Mouse (Mus musculus): ENCODE results near the gene Htr2a. TPM values are rescaled to one million over a fixed set of nuclear protein-coding genes. Genes with fewer than 3 reads are reported as not detected.
A peak's percentile ranks its signal among the peaks of the same experiment; 100 is the strongest.

Htr2a gene
- 0.72 and 0.87 TPM in 2 replicates for polyA plus RNA-seq (2015; fragmentation: Nextera tagmentation; extraction: Ambion mirVana)

DNA sequence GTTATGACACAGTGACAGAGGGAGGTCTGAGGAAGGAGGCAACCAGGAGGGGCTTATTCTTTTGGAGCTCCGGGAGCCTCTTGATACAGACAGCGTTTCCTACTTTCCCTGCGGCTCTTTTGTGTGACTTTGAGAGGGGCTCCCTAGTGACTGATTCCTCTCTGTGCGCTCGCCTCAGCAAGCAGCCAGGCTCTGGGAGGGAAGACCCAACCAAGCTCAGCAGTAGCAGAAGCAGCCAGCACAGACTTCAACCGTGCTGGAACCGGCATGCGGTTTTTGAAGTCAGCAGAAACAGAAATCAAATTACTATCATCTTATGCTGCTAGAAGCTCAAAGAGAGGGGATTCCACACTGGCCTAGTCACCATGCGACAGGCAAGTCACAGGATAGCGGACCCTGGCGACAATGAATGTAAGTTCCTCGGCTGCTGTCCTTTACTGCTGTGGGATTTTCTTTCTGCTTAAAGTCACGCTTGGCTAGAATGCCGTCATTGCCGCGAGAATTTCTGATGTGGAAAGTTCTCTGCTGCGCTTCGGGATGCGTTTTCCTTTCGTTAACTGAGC, at the start of gene Htr2a:
Gene Htr2a, plus strand, starts transcription at position 22 of the 563 bp plus-strand sequence.
- H3K27ac ChIP-seq (replicated peaks) = no peak within 1 kb of the TSS
- 2% methylated on average over 20 of the region's 20 CpGs for WGBS

DNA sequence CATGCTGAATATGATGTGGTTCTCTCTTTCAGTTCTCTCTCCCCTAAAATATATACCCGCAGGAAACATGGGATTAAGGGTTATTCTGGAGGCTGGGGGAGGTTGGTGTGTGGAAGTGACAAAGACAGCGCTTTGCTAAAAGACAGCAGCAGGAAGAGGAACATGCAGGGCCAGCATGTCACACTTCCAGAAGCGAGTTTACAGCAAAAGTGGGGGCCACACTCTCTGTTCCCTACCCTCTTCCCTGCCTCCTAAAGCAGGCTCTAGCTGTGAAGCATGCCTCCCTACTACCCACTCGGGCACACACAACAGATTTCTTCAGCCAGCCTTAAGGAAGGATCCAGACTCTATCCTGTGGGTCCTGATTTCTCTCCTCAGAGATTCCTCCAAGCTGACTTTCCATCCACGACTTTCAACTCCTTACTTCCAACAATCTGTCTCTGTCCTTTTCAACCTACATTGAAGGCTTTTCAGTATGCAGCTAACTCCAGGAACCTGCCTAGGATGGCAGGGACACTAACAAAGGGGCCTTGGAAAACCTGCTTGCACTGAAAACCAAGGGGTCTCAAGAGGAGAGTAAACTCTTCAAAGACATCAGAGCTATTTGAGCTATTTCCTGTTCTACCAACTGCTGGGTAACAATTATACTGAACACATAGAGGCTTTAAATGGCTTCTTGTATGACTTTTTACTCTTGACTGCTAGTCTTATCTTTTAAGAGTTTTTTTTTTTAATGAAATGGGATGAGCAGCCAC, 39.1 kb upstream of the Htr2a start:
- Histone ChIP-seq H3K27ac (replicated peaks) (no peak overlapping the region), H3K4me2 (no peak overlapping the region), H3K36me3 (no peaks in the 10 kb centered on the region), H3K4me3 (no peak overlapping the region), H3K4me1 (no peaks in the 10 kb centered on the region), H3K27me3 (replicated peaks) (no peaks in the 10 kb centered on the region), H3K9me3 (no peaks in the 10 kb centered on the region), H3K9ac (no peak overlapping the region)
- 64% methylated on average over 5 of the region's 5 CpGs for WGBS
- ATAC-seq (ENCODE audit: extremely low read depth, insufficient number of reproducible peaks, low FRiP score, low TSS enrichment) = no peak

More for the DNA sequence above, at the start of gene Htr2a:
- Histone ChIP-seq H3K9me3 (no peaks in the 10 kb centered on the region), H3K27me3 (replicated peaks) (peaks cover 10% of the 10 kb centered on the region), H3K4me2 (peak within 1 kb of the TSS; percentile 89), H3K36me3 (no peaks in the 10 kb centered on the region), H3K4me1 (peaks cover 18% of the 10 kb centered on the region), H3K9ac (peak within 1 kb of the TSS; percentile 77), H3K4me3 (peak within 1 kb of the TSS; percentile 60)
- ATAC-seq (ENCODE audit: extremely low read depth, insufficient number of reproducible peaks, low FRiP score, low TSS enrichment) = no peak

DNA sequence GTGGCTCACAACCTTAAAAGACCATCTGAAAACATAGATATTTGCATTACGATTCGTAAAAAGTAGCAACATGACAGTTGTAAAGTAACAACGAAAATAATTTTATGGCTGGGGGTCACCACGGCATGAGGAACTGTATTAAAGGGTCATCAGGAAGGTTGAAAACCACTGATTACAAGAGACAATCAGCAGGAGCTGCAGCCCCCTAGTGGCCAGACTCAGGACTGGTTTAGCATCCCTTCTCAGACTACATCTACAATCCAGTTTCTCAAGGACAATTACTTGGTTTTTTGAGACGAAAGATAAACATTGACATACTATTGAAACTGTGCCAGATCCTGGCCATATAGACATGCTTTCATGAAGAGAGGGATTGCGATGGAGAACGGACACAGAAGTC, 38.1 kb upstream of the Htr2a start:
- no peak overlapping the region for H3K4me3 ChIP-seq
- H3K4me2 ChIP-seq = no peak overlapping the region
- H3K9me3 ChIP-seq = no peaks in the 10 kb centered on the region
- H3K9ac ChIP-seq = no peak overlapping the region
- H3K27me3 ChIP-seq (replicated peaks) = no peaks in the 10 kb centered on the region
- no peak for ATAC-seq (ENCODE audit: extremely low read depth, insufficient number of reproducible peaks, low FRiP score, low TSS enrichment)
- H3K4me1 ChIP-seq = no peaks in the 10 kb centered on the region
- H3K36me3 ChIP-seq = no peaks in the 10 kb centered on the region
- H3K27ac ChIP-seq (replicated peaks) = no peak overlapping the region
- WGBS = 45% methylated on average over 7 of the region's 7 CpGs

DNA sequence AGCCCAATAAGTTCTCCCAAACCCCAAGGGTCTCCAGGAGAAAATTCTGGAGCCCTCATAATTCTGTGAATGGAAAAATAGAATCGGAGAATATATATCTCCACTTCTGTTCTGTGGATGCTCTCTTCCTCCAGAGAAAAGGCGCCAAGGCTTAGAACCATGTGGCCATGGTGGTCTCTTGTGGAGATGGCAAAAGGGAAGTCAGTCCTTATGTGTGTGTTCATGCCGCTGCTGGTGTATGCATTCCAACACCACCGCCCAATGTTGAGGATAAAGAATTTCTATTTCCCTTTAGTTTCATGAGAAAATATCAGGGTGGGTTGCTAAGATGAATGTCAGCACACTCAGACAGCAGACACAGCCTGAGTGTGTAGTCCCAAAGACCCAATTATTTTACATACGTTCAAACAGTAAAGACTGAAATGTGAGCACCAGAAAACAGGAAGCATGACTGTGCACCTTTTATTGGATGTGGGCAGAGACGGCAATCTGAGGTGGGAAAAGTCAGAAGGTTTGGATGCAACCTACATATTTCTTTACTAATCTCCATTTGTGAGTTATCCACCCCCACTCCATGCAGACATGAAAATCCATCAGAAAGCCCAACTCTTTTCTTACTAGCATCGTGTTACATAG, 37.4 kb upstream of the Htr2a start:
- no peak overlapping the region for H3K27ac ChIP-seq (replicated peaks)
- no peaks in the 10 kb centered on the region for H3K36me3 ChIP-seq
- H3K9me3 ChIP-seq = no peaks in the 10 kb centered on the region
- 79% methylated on average over 7 of the region's 7 CpGs for WGBS
- H3K4me2 ChIP-seq = no peak overlapping the region
- H3K27me3 ChIP-seq (replicated peaks) = no peaks in the 10 kb centered on the region
- ATAC-seq (ENCODE audit: extremely low read depth, insufficient number of reproducible peaks, low FRiP score, low TSS enrichment) = no peak
- no peaks in the 10 kb centered on the region for H3K4me1 ChIP-seq
- no peak overlapping the region for H3K4me3 ChIP-seq
- no peak overlapping the region for H3K9ac ChIP-seq

DNA sequence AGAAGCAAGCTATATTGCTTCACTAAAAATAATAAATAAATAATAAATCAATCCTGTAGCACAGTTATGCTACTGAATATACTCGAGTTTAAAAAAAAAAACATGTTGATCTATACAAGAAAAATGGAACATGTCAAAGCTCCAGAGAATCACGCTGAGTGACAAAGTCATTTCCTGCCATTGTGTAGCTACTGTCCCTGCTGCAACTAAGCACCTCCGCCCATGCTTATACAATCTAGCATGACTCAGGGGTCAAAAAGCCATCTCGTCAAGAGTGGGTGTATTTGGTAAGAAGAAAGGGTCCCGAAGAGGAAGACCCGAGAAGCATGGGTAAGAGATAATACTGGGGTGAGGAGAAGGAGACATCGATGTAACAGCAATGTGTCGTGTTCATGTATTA, 29.3 kb upstream of the Htr2a start:
- no peaks in the 10 kb centered on the region for H3K9me3 ChIP-seq

DNA sequence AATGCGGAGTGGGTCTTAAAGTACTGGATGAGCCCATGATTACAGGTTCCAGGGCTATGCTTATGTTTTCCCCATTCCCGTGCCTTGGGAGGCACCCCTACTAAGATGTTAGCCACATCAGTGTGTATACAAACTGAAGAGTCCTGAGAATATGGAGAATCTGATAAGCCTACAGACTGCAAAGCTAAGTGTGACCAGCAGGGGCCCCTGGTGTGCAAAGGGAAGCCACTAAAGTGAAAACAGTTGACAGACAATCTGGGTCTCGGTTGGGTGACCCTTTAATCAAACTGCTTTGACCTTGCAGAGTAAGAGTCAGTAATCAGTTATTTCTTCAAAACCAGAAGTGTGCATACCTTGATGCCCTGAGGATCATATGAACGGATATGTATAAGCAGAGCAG, 21.8 kb upstream of the Htr2a start:
- no peak overlapping the region for H3K9ac ChIP-seq
- H3K9me3 ChIP-seq = peaks cover 10% of the 10 kb centered on the region; the same call in 1 of the 2 replicates
- 60% methylated on average over 4 of the region's 4 CpGs for WGBS
- no peaks in the 10 kb centered on the region for H3K27me3 ChIP-seq (replicated peaks)
- H3K36me3 ChIP-seq = no peaks in the 10 kb centered on the region
- H3K4me1 ChIP-seq = no peaks in the 10 kb centered on the region
- no peak overlapping the region for H3K4me3 ChIP-seq
- no peak for ATAC-seq (ENCODE audit: extremely low read depth, insufficient number of reproducible peaks, low FRiP score, low TSS enrichment)
- no peak overlapping the region for H3K27ac ChIP-seq (replicated peaks)
- no peak overlapping the region for H3K4me2 ChIP-seq

More for the DNA sequence above, 29.3 kb upstream of the Htr2a start:
- Histone ChIP-seq H3K27ac (replicated peaks) (no peak overlapping the region), H3K4me2 (no peak overlapping the region), H3K9ac (no peak overlapping the region), H3K36me3 (no peaks in the 10 kb centered on the region), H3K4me3 (no peak overlapping the region), H3K27me3 (replicated peaks) (no peaks in the 10 kb centered on the region), H3K4me1 (no peaks in the 10 kb centered on the region)
- 51% methylated on average over 8 of the region's 8 CpGs for WGBS
- ATAC-seq (ENCODE audit: extremely low read depth, insufficient number of reproducible peaks, low FRiP score, low TSS enrichment) = no peak

DNA sequence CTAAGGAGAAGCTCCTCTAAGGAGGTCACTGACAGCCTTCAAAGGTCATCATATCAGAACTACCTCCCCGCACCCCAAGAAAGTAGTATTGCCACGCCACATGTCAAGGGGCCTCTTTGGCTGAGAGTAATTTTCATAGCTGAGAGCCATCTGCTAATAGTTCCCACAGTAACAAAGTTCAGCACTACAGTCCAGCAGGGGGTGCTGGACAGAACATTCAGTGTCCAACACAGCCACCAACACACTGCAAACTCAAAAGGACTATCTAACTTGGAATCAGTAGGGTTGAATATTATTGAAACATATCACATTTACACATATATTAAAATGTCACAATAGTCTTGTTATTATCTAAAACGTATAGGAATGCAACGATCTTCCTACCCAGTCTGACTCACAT, 2.6 kb upstream of the Htr2a start:
- peaks cover 5% of the 10 kb centered on the region; the same call in 1 of the 2 replicates for H3K27me3 ChIP-seq (replicated peaks)
- H3K27ac ChIP-seq (replicated peaks) = no peak overlapping the region
- ATAC-seq (ENCODE audit: extremely low read depth, insufficient number of reproducible peaks, low FRiP score, low TSS enrichment) = no peak
- H3K4me2 ChIP-seq = no peak overlapping the region
- H3K4me3 ChIP-seq = no peak overlapping the region
- WGBS = 62% methylated on average over 4 of the region's 4 CpGs
- H3K9ac ChIP-seq = no peak overlapping the region
- H3K9me3 ChIP-seq = no peaks in the 10 kb centered on the region
- H3K4me1 ChIP-seq = peaks cover 14% of the 10 kb centered on the region
- H3K36me3 ChIP-seq = no peaks in the 10 kb centered on the region

DNA sequence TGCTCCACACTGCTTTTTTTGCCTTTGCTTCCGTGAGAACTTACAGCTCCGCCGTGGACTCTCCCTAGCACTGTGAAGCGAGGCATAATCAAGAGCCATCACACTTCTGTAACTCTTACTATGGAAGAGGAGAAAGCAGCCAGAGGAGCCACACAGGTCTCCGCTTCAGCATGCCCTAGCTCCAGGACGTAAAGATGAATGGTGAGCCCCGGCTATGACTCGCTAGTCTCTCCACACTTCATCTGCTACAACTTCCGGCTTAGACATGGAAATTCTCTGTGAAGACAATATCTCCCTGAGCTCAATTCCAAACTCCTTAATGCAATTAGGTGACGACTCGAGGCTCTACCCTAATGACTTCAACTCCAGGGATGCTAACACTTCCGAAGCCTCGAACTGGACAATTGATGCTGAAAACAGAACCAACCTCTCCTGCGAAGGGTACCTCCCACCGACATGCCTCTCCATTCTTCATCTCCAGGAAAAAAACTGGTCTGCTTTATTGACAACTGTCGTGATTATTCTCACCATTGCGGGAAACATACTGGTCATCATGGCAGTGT, 1.1 kb downstream of the Htr2a start:
- Histone ChIP-seq H3K36me3 (no peaks in the 10 kb centered on the region), H3K4me3 (peak overlapping the region; percentile 60), H3K4me1 (peaks cover 26% of the 10 kb centered on the region), H3K27ac (replicated peaks) (no peak overlapping the region), H3K9me3 (no peaks in the 10 kb centered on the region), H3K9ac (peak overlapping the region; percentile 77), H3K4me2 (peak overlapping the region; percentile 89), H3K27me3 (replicated peaks) (peaks cover 10% of the 10 kb centered on the region)
- WGBS = 26% methylated on average over 17 of the region's 17 CpGs
- no peak for ATAC-seq (ENCODE audit: extremely low read depth, insufficient number of reproducible peaks, low FRiP score, low TSS enrichment)

DNA sequence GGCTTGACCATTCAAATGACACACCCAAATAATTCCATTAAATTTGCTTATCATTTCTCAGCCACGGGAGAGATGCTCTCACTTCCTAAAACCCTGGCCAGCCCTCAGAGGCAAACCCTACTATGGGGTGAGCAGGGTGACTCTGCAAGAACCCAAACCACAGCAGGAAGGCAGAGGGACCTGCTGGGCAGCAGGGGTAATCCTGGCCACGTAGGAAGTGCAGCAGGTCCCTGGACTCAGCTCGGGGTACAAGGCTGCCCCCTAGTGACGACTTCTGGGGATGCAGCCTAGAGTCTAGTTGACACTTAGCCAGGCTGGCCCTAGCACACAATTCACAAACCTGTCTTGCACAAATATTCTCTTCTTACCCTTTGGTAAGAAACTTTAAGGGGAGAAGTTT, 2.7 kb downstream of the Htr2a start:
- 2% methylated on average over 4 of the region's 4 CpGs for WGBS
- ATAC-seq (ENCODE audit: extremely low read depth, insufficient number of reproducible peaks, low FRiP score, low TSS enrichment) = no peak
- peaks cover 10% of the 10 kb centered on the region for H3K27me3 ChIP-seq (replicated peaks)
- H3K36me3 ChIP-seq = no peaks in the 10 kb centered on the region
- no peak overlapping the region for H3K27ac ChIP-seq (replicated peaks)
- peak overlapping the region; percentile 35 for H3K4me3 ChIP-seq
- peak overlapping the region; percentile 25; the same call in 1 of the 2 replicates for H3K9ac ChIP-seq
- H3K9me3 ChIP-seq = no peaks in the 10 kb centered on the region
- H3K4me1 ChIP-seq = peaks cover 33% of the 10 kb centered on the region
- H3K4me2 ChIP-seq = peak overlapping the region; percentile 89

DNA sequence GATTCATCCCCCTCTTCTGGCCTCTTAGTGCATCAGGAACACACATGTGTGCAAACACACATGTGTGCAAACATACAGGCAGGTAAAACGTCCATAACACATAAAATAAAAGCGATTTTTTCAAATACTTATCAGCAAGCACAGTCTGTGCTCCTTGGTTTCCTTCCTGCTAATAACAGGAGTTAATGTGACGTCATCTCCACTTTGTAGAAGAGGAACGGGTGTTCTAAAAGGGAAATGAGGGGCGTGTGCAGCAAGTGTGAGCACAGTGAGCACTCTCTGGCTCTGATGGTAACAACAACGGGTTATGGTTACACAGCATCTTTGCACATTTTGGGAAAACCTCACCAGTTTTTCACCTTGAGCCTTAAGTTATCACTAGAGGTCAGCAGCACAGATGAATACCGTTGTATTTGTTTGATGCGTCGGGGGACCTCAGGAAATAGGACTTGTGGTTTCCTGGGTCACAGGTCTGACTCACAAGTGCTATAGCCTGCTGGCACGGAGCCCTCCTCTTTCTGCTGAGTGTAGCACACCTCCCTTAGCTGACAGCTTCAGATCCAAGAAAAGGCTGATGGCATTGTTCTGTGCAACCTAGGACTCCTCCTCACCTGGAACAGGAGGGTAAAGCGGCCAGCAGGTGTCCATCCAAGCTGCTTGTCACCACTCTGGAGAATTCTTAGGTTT, 5.6 kb downstream of the Htr2a start:
- Histone ChIP-seq H3K9ac (no peak overlapping the region), H3K36me3 (no peaks in the 10 kb centered on the region), H3K27ac (replicated peaks) (no peak overlapping the region), H3K4me2 (peak overlapping the region; percentile 3; the same call in 1 of the 2 replicates), H3K4me3 (no peak overlapping the region), H3K27me3 (replicated peaks) (peaks cover 5% of the 10 kb centered on the region), H3K4me1 (peaks cover 39% of the 10 kb centered on the region), H3K9me3 (no peaks in the 10 kb centered on the region)
- 47% methylated on average over 11 of the region's 11 CpGs for WGBS
- no peak for ATAC-seq (ENCODE audit: extremely low read depth, insufficient number of reproducible peaks, low FRiP score, low TSS enrichment)

DNA sequence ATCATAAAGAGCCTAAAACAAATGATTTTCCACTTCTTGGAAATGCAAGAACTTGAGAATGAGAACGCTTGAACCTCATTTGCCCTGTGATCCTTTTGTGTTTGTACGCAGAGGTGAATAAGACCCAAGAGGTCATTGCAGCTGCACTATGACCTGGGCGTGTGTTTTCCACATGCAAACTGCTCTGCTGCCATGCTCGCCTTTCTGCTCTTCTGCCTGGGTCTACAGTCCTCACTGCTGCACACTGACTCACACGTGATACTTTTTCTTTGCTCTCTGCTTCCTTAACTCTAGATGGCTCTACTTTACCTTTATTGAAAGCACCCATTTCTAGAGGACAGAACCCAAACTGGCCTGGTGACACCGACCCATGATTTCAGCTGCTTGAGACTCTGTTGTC, 9.4 kb downstream of the Htr2a start:
- no peak overlapping the region for H3K27ac ChIP-seq (replicated peaks)
- no peaks in the 10 kb centered on the region for H3K36me3 ChIP-seq
- no peak overlapping the region for H3K4me2 ChIP-seq
- 80% methylated on average over 6 of the region's 6 CpGs for WGBS
- ATAC-seq (ENCODE audit: extremely low read depth, insufficient number of reproducible peaks, low FRiP score, low TSS enrichment) = no peak
- H3K4me1 ChIP-seq = peaks cover 43% of the 10 kb centered on the region
- peaks cover 2% of the 10 kb centered on the region for H3K27me3 ChIP-seq (replicated peaks)
- no peak overlapping the region for H3K4me3 ChIP-seq
- no peak overlapping the region for H3K9ac ChIP-seq
- H3K9me3 ChIP-seq = no peaks in the 10 kb centered on the region
